Mouse (Mus musculus) kidney, adult 18-20 months (tissue): ENCODE measurements around the gene Igdcc3.

Source experiments
- DNase-seq: peaks from one replicate; pipeline ENCODE4 v3.0.0; 2021

Gene Igdcc3

GRCm38 (mm10) chr9:65140936-65141305 is at the start of gene Igdcc3:
Gene Igdcc3 (plus strand): TSS chr9:65141189.
- peak; percentile 42 for DNase-seq

DNA sequence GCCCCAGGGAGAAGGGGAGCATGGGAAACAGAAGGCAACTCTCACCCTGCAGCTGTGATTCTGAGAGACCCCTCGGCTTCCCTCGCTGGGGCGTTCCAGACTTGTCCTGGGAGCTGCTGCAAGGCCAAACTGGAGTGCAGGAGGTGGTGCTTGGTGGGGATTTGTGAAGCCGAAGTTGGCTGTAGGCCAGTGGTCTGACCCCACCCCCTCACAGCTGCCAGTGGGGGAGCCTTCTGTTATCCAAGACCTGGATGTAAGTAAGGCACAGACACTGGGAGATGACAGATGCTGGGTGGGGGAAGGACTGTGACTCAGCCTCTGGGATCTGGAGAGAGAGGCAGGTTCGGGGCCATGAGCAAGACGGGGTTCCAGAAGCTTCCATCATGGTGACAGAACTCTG is 46.8 kb upstream of the Igdcc3 start:
- DNase-seq, result no peak

- no peak for DNase-seq
Observed at GRCm38 (mm10) chr9:65100991-65101685, 39.9 kb upstream of the Igdcc3 start, which contains the start of gene Igdcc4. Gene Igdcc4 (plus strand): TSS chr9:65101486.

DNA sequence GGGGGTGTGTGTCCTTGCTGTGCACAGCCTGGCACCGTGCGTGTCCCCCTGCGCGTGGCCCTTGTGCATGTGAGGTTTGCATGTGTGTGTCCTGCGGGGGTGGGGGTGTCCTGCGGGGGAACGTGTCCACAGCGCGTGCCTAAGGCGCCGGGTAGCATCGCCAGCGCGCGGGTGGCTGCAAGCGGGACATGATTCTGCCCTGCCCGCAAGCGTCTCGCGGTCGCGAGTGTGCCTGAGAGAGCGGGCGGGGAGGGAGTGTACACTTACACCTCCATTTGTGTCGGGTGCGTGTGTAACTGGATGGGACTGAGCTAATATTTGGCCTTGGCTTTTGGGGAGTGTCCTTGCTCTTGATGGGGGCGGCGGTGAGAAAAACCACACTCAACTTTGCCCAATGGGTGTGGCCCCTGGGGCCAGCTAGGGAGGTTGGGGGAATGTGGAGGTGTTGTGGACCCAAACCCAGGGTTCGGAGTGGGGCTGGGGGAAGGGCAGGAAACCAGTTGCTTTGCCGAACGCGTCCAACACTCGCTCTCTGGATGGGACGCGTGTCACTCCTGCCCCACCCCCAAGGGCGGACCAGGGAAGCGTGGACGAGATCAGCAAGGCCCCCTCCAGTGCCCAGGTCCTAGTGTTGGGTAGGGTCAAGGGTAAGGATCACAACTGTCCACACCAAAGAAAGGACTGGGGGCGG is 39.2 kb upstream of the Igdcc3 start:
- DNase-seq, result no peak

DNA sequence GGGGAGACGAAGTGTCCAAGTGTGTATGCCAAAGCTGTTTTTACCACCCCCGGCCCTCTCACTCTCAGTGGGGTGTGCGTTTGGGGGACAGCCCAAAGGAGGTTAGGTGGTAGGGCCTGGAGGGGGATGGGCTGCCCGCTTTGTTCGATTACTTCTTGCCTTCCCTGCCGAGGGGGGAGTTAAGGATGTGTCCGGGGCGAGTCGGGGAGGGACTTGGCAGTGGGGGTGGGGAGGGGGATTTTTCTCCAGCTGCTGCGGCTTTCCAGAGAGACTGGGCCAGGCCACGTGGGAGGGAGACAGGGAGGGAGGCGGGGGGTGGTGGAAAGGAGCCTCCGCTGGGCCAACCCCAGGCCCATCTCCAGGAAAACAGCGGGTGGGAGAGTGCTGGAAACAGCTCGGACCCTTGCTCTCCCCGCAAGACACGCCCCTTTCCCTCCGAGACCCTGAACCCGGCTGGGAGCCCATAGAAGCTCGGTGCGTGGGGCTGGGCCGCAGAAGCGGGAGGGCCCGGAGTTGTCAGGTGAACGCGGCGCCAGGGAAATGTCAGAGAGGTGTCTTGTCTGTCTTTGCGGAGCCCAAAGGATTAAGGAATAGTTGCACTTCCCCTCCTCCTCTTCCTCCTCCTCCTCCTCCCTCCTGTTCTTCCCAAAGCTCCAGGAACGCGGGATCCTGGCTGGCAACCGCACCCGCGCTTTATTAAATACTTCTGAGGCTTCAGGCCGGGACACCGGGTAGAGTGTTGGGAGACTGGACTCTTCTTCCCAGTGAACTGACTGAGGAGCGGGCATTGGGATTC is 38.4 kb upstream of the Igdcc3 start:
- no peak for DNase-seq

DNA sequence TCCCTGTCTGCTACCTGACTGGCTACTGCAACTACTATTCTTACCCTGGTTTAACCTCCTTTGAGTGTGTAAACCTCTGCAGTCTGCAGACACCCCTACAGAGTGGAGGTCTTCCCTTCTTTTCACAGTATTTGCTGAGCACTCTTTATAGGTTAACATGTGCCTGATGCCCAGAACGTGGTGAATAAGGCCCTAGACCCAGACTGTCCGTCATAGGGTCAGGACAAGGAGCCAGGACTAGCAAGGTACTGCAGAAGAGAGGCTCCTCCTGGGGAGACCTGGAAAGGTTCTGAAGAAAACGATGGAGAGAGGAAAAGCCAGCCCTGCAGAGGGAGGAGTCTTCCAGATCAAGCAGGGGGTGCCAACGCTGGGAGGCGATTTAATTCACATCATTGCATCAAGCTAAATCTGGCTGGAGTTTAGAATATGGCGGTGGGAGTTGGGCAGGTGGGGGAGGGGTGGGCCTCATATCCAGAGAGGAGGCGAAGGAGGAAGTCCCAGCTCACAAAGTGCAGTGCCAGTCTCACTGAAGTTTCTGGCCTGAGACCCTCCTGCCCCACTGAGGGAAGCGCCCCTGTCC is 37.7 kb upstream of the Igdcc3 start:
- DNase-seq, result no peak

GRCm38 (mm10) chr9:65106821-65107220 is 34.2 kb upstream of the Igdcc3 start:
- DNase-seq, result no peak

DNA sequence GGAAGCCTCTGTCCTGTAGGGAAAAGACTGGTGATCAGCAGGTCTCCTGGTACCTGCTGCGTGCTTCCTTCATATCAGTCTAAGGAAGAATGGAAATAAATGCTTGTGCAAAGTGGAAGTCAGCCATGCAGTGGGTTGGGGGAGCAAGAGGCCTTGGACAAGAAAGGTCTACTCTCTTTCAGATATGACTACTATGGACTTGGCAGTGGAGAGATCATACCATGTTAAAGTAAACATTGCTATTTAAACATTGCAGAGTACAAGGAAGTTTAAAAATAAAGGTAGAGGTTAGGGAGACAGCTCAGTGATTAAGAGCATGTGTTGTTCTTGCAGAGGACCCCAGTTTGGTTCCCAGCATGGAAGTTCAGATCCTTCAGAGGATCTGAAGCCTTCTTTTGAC is 33.1 kb upstream of the Igdcc3 start:
- DNase-seq, result no peak

DNA sequence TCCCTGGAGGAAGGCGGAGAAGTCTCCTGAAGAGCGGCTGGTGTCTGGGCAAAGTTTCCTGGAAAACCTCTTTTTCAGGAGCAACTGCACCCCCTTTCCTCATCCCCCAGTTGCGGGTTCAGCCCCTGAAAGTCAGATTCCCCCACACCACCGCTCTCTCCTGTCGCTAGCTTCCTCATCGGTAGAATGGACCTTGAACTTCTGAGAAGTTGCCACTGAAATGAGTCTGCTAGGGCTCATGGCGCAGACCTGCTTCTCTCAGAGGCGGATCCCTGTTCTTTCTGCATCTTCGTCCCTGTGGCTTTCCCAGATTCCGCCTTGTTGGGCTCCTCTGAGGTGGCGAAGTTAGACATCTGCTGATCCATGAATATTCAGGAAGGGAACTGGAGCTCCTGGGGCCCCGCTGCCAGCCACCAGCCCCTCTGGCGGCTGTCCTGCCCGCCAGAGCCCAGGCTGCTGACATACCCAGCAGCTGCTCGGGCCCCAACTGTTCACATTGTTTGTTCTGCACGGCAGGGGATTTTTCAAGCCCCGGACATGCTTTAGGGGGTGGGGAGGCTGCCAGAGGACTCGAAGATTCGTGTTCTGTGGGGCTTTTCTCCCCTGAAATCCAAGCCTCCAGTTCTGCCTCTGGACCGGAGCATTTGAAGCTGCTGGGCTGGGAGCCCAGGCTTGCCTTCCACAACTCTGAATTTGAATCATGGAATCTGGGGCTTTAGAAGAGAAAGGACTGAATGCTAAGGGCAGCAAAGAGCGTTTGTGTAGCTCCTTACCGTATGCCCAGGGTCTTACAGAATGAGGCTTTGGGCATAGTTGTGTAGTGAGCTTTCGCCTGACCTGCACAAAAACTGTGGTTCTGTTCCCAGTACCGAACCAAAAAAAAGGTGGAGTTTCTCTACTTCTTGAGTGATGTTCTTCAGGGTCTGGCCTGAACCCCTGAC is 31.6 kb upstream of the Igdcc3 start:
- no peak for DNase-seq

- DNase-seq, result no peak
Observed at GRCm38 (mm10) chr9:65111698-65112097, 29.3 kb upstream of the Igdcc3 start.

DNA sequence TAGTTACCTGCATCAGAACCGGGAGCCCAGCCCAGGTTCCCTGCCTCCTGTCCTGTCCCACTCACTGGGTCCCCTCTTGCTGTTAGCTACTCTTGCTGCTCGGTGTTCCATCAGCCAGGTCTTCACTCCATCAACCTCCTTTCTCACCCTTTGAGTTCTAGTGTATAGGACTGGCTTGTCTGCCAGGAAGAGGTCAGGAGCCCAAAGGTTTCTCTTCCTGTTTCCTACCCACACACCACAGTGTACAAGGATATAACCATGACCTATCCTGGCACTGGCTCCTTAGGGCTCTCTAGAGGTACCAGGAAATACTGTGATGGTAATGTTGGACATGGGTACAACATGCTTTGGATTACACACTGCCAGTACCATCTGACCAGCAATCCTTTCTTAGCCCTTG is 27.3 kb upstream of the Igdcc3 start:
- DNase-seq, result no peak

DNA sequence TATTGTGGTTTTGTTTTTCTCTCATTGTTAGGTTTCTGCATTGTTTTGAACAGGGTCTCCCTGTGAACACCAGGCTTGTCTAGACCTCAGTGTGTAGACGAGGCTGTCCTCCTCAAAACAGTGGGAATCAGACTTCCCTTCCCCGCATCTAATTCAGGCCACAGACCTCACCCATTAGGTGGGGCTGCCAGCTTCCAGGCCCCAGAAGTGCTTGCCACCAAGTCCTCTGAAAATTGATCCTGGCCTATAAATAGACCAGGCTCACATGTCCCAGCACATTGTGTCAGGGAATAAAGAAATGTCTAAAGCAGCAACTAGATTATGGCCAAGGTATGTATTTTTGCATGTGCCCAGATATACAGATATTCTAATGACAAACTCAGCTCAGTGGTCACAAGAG is 25.1 kb upstream of the Igdcc3 start:
- DNase-seq, result no peak

DNA sequence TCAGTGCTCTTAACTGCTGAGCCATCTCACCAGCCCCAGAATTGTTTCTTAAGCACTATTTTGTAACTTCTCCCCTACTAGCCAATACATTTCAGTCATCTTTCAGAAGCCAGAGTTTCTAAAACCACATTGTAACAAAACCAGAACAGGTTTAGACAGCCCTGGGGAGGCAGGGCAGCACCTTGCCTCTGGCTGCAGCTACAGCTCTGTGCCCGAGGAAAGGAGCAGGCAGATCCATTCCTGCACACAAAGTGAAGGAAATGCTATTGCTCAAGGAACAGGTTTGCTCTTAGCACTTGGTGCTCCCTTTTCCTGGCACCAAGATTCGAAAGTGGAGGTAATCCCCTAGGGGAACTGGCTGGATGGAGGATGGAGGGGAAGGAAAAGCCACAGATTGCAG is 23.5 kb upstream of the Igdcc3 start:
- DNase-seq, result no peak

DNA sequence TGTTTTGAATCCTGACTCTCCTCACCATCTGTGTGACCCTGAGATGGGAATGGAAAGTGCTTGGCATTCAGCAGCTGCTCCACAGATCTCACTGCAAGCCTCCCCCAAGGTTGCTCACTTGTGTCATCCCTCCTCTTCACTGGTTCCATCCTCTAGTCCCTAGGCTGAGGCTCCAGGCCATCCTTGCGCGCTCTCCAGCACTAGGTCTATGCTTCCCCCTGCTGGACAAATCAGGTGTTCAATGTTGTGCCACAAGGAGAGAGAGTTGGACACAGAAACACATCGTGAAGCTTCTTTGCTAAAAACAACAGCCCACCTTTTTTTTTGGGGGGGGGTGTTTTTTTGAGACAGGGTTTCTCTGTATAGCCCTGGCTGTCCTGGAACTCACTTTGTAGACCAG is 20.1 kb upstream of the Igdcc3 start:
- peak; percentile 62 for DNase-seq

- DNase-seq, result no peak
Observed at GRCm38 (mm10) chr9:65122545-65122944, 18.4 kb upstream of the Igdcc3 start.

GRCm38 (mm10) chr9:65123552-65124168 is 17.3 kb upstream of the Igdcc3 start:
- peak; percentile 45 for DNase-seq

DNA sequence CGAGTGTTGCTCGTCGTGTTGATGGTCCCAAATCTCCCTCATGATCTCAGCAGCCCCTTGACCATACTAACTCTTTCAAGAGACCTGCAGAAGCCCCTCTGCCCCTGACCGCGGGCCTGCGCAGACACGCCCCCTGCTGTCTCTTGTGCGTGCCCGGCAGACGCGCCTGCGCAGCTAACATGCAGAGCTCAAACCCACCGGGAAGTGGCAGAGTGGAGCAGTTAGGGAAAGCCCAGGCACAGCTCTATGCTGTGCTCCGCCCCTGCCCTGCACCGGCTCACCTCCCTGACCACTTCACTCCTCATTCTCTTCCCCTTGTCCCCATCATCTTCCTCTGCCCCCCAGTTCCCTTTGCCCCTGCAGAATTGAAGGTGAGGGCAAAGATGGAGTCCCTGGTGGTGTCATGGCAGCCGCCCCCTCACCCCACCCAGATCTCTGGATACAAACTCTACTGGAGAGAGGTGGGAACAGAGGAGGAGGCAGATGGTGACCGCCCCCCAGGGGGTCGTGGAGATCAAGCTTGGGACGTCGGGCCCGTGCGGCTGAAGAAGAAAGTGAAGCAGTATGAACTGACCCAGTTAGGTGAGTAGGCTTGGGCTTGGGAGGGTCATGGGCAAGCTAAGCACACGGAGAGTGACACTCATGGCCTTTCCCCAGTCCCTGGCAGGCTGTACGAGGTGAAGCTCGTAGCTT is 12.7 kb upstream of the Igdcc3 start:
- peak; percentile 18 for DNase-seq

DNA sequence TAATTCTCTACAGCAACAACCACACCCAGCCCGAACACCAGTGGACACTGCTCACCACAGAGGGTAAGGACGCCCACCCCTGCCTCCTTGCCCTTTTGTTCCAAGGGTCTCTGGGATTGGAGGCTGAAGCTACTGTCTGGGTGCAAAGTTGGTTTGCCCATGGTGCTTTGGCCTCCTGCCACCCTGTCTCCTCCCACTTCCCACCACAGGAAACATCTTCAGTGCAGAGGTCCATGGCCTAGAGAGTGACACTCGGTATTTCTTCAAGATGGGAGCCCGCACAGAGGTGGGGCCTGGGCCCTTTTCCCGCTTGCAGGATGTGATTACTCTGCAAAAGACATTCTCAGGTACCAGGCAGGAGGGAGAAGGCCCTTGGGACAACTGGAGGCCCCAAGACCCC is 9.3 kb upstream of the Igdcc3 start:
- DNase-seq, result no peak

DNA sequence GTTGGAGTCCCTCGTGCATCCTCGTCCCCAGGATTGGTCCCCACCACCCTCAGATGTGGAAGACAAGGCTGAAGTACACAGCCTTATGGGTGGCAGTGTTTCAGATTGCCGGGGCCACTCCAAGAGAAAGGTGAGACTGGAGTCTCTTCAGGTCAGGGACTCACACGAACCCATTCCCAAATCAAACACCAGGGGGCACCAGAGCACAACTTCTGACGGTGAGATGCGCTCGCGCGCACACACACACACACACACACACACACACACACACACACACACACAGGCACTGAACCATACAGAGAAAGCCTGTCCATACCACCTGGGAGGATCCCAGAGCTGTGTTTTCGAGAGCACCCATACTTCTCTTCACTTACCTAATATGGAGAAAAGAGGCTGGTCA is 7.2 kb upstream of the Igdcc3 start:
- peak; percentile 79 for DNase-seq

DNA sequence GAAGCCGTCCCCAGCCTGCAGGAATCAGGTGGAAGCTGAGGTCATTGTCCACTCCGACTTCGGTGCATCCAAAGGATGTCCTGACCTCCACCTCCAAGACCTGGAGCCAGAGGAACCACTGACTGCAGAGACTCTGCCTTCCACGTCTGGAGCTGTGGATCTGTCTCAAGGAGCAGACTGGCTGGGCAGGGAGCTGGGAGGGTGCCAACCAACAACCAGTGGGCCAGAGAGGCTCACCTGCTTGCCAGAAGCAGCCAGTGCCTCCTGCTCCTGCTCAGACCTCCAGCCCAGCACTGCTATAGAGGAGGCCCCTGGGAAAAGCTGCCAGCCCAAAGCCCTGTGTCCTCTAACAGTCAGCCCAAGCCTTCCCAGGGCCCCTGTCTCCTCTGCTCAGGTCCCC is 5.9 kb upstream of the Igdcc3 start:
- no peak for DNase-seq

GRCm38 (mm10) chr9:65140491-65140890 is 498 bp upstream of the Igdcc3 start:
- DNase-seq, result no peak
